In the genomic region with DNA sequence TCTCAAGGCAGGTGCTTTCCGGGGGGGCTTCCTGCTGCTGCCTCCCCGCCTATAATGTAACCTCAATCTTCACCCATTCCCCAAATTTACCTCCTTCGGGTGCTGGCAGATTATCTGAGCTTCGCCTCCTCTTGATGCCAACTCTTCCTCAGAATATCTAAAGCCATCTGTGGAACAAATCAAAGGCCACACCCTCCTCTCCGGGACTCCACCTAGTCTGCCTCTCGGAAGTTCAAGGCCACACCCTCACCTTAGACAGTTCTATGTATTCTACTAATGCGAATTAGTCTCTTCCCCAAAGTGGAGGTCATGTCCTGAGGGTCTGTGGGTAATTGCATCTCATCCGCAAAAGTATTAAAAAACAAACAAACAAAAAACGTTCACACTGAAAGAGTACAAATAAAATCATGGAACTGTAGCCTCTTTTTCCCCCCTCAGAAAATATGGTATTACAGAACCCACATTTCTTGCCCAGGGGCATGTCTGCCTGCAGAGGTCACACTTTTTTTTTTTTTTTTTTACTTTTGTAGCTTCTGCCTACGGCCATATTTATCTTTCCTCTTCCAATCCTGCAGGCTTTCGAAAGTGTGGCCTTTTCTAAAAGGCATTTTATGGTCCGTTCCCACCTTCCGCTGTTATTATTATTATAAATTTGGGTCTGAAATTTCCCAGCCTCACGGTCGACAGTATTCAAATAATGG, we compare ENCODE assay signal across 9 mouse cellular contexts. TPM values are rescaled to one million over a fixed set of nuclear protein-coding genes. Genes with fewer than 3 reads are reported as not detected.
DNase-seq lines count a peak whose midpoint lies in the region; ATAC-seq lines count a peak whose summit lies in the region.
"Had no signal": no experiment of that assay in that cellular context is flagged by ENCODE, and none has a peak within 500 bp of the region (broad histone marks: within the 10 kb centered on the region; RNA-seq: fewer than 3 reads in every experiment).

No protein-coding gene starts in this region.

- ATAC-seq in forebrain, embryonic 12.5 days (ENCODE audit: low FRiP score) = no peak
- no peak for ATAC-seq in liver, embryonic 11.5 days (replicated peaks; ENCODE audit: low FRiP score)

- peak overlapping the region; percentile 74 for H3K9ac ChIP-seq in forebrain, embryonic 12.5 days
- no peak overlapping the region for H3K9ac ChIP-seq in liver, embryonic 11.5 days (ENCODE audit: low read depth, low read length)

- peak overlapping the region; percentile 92 for H3K27ac ChIP-seq in forebrain, embryonic 12.5 days
- no peak overlapping the region for H3K27ac ChIP-seq in liver, embryonic 11.5 days (ENCODE audit: low read depth, low read length)

- H3K9me3 ChIP-seq in forebrain, embryonic 12.5 days = no peaks in the 10 kb centered on the region
- H3K9me3 ChIP-seq in liver, embryonic 11.5 days (ENCODE audit: control insufficient read depth, low read length) = no peaks in the 10 kb centered on the region

- WGBS in forebrain, embryonic 12.5 days = 16% methylated on average over 15 of the region's 15 CpGs
- 11% methylated on average over 15 of the region's 15 CpGs for WGBS in liver, embryonic 11.5 days

- H3K27me3 ChIP-seq in forebrain, embryonic 12.5 days = peaks cover 50% of the 10 kb centered on the region
- peaks cover 48% of the 10 kb centered on the region for H3K27me3 ChIP-seq in liver, embryonic 11.5 days (replicated peaks; ENCODE audit: control insufficient read depth, insufficient read depth, low read length)

- peaks cover 19% of the 10 kb centered on the region for H3K4me1 ChIP-seq in forebrain, embryonic 12.5 days
- peaks cover 36% of the 10 kb centered on the region for H3K4me1 ChIP-seq in liver, embryonic 11.5 days (replicated peaks; ENCODE audit: control insufficient read depth, insufficient read depth, low read length)

- H3K4me2 ChIP-seq in forebrain, embryonic 12.5 days = peak overlapping the region; percentile 94
- H3K4me2 ChIP-seq in liver, embryonic 11.5 days = peak overlapping the region; percentile 97

- H3K36me3 ChIP-seq in forebrain, embryonic 12.5 days (replicated peaks) = no peaks in the 10 kb centered on the region
- H3K36me3 ChIP-seq in liver, embryonic 11.5 days (ENCODE audit: control insufficient read depth, insufficient read depth, low read length) = no peaks in the 10 kb centered on the region

- H3K4me3 ChIP-seq in forebrain, embryonic 12.5 days (replicated peaks) = peak overlapping the region; percentile 55
- H3K4me3 ChIP-seq in liver, embryonic 11.5 days (ENCODE audit: low read depth, low read length) = peak overlapping the region; percentile 61

- DNase-seq in CD4-positive helper T cell, adult 2 months (ENCODE audit: low read depth, low spot score) = peak; percentile 52
- peak; percentile 56 for DNase-seq in CD4-positive, CD25-positive, alpha-beta regulatory T cell, adult 2 months (ENCODE audit: low read depth, low spot score)
- DNase-seq in liver, embryonic 11.5 days (ENCODE audit: low spot score) = no peak
- no peak for DNase-seq in urinary bladder, postnatal 4 days (ENCODE audit: low spot score in 2 of 2)
- no peak for DNase-seq in kidney, adult 18-20 months
- no peak for DNase-seq in kidney, postnatal 14 days
- no peak for DNase-seq in spleen, postnatal 14 days (ENCODE audit: low spot score in 2 of 2)

RNA-seq across cellular contexts. Expression of gene Rnf19b, which starts 10.2 kb away (rescaled TPM):
- polyA plus RNA-seq in forebrain, embryonic 12.5 days (2016; fragmentation: Nextera tagmentation; extraction: Ambion mirVana) = 14.3 and 15.6 TPM in 2 replicates
- polyA plus RNA-seq in liver, embryonic 11.5 days (2014; fragmentation: Nextera tagmentation; extraction: Ambion mirVana) = 6.7 and 7.2 TPM in 2 replicates

RNA-seq across cellular contexts. Expression of gene Ak2, which starts 56.1 kb away (rescaled TPM):
- 162 and 173 TPM in 2 replicates for polyA plus RNA-seq in forebrain, embryonic 12.5 days (2016; fragmentation: Nextera tagmentation; extraction: Ambion mirVana)
- 235 and 256 TPM in 2 replicates for polyA plus RNA-seq in liver, embryonic 11.5 days (2014; fragmentation: Nextera tagmentation; extraction: Ambion mirVana)

RNA-seq across cellular contexts. Expression of gene Tmem54, which starts 57.5 kb away (rescaled TPM):
- 0.54 and 1.9 TPM in 2 replicates for polyA plus RNA-seq in forebrain, embryonic 12.5 days (2016; fragmentation: Nextera tagmentation; extraction: Ambion mirVana)
- polyA plus RNA-seq in liver, embryonic 11.5 days (2014; fragmentation: Nextera tagmentation; extraction: Ambion mirVana) = 2.3 and 3.3 TPM in 2 replicates
- polyA plus RNA-seq: cortical plate, adult 2 months had no signal

Comparison
In these comparisons a context has a peak if more than half of its experiments do, and no peak if none do; other contexts are left out.
1. DNase-seq: peak in CD4-positive helper T cell, adult 2 months (single experiment) and CD4-positive, CD25-positive, alpha-beta regulatory T cell, adult 2 months (single experiment); none in liver, embryonic 11.5 days (single experiment), urinary bladder, postnatal 4 days (0 of 2), kidney, adult 18-20 months (single experiment), kidney, postnatal 14 days (single experiment) and spleen, postnatal 14 days (0 of 2).